Mouse (Mus musculus): ENCODE results near the gene Limch1. TPM values are rescaled to one million over a fixed set of nuclear protein-coding genes. Genes with fewer than 3 reads are reported as not detected.
A peak's percentile ranks its signal among the peaks of the same experiment; 100 is the strongest.

Gene Limch1
- polyA plus RNA-seq, 1 experiment = 5.0 TPM

GRCm38 (mm10) chr5:66988926-66989325 lies 243.3 kb downstream of the Limch1 start:
- Histone ChIP-seq H3K27me3 (ENCODE audit: control insufficient read depth, insufficient read depth, low read length) (no peaks in the 10 kb centered on the region), H3K4me3 (ENCODE audit: control insufficient read depth, insufficient read depth, low read length) (no peak overlapping the region), H3K36me3 (ENCODE audit: control insufficient read depth, insufficient read depth, low read length) (no peaks in the 10 kb centered on the region), H3K4me1 (replicated peaks; ENCODE audit: control insufficient read depth, insufficient read depth, low read length) (no peaks in the 10 kb centered on the region), H3K27ac (ENCODE audit: control insufficient read depth, insufficient read depth, low read length) (no peak overlapping the region)
- 66% methylated on average over 4 of the region's 4 CpGs for WGBS
- DNase-seq = no peak
- no peak for TF ChIP-seq CTCF (IDR thresholded peaks at IDR 0.05; ENCODE audit: borderline replicate concordance, control insufficient read depth, extremely low read depth, insufficient read depth, low read length, poor library complexity)
- no peak for TF ChIP-seq POLR2A (IDR thresholded peaks at IDR 0.05; ENCODE audit: control insufficient read depth, extremely low read depth, insufficient read depth, low read length, poor library complexity)

DNA sequence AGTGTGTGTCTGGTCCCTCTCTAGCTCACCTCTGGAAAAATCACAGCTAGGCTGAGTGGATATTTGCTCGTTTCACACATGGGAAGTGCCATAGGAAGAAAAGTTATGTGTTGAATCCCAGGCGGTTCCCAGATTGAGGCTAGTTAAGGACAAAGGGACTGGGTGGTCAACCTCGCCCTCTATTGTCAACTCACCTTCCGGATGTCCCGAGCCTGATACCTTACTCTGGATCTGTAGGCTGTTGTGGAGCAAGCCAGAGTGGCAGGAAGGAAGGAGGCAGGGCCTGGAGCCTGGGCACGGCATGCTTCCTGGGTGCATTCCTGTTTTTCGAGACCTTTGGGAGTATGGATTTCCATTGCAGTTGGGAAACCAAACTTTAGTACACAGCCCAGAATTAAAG lies 243.9 kb downstream of the Limch1 start:
- Histone ChIP-seq H3K36me3 (ENCODE audit: control insufficient read depth, insufficient read depth, low read length) (no peaks in the 10 kb centered on the region), H3K4me3 (ENCODE audit: control insufficient read depth, insufficient read depth, low read length) (no peak overlapping the region), H3K27ac (ENCODE audit: control insufficient read depth, insufficient read depth, low read length) (no peak overlapping the region), H3K27me3 (ENCODE audit: control insufficient read depth, insufficient read depth, low read length) (no peaks in the 10 kb centered on the region; the same call in 1 of the 2 replicates), H3K4me1 (replicated peaks; ENCODE audit: control insufficient read depth, insufficient read depth, low read length) (no peaks in the 10 kb centered on the region)
- no peak for DNase-seq
- 79% methylated on average over 7 of the region's 7 CpGs for WGBS
- TF ChIP-seq POLR2A (IDR thresholded peaks at IDR 0.05; ENCODE audit: control insufficient read depth, extremely low read depth, insufficient read depth, low read length, poor library complexity) (no peak), CTCF (IDR thresholded peaks at IDR 0.05; ENCODE audit: borderline replicate concordance, control insufficient read depth, extremely low read depth, insufficient read depth, low read length, poor library complexity) (no peak)

DNA sequence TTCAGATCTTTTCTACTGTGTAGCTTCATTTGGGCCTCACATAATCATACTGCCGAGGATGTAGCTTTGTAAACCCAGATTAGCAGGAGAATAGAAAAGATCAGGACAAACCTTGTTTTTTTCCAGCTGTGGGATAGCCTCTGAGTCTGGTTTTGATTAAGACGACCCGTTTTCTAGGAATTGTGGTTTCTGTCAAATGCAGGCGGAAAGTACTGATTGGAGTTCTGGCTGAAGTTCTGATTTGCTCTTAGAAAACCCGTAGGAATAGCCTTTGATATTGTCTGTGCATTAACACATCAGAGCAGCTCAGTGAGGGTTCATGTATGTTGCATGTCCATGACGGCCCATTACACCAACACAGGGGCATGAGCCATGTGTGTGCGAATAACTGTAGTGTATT lies 246.8 kb downstream of the Limch1 start:
- Histone ChIP-seq H3K27me3 (ENCODE audit: control insufficient read depth, insufficient read depth, low read length) (peaks cover 5% of the 10 kb centered on the region; the same call in 1 of the 2 replicates), H3K4me1 (replicated peaks; ENCODE audit: control insufficient read depth, insufficient read depth, low read length) (no peaks in the 10 kb centered on the region), H3K4me3 (ENCODE audit: control insufficient read depth, insufficient read depth, low read length) (no peak overlapping the region), H3K27ac (ENCODE audit: control insufficient read depth, insufficient read depth, low read length) (no peak overlapping the region), H3K36me3 (ENCODE audit: control insufficient read depth, insufficient read depth, low read length) (no peaks in the 10 kb centered on the region)
- 93% methylated on average over 7 of the region's 7 CpGs for WGBS
- DNase-seq = no peak
- TF ChIP-seq POLR2A (IDR thresholded peaks at IDR 0.05; ENCODE audit: control insufficient read depth, extremely low read depth, insufficient read depth, low read length, poor library complexity) (no peak), CTCF (IDR thresholded peaks at IDR 0.05; ENCODE audit: borderline replicate concordance, control insufficient read depth, extremely low read depth, insufficient read depth, low read length, poor library complexity) (no peak)

- 50% methylated on average over 11 of the region's 11 CpGs for WGBS
- TF ChIP-seq CTCF (IDR thresholded peaks at IDR 0.05; ENCODE audit: borderline replicate concordance, control insufficient read depth, extremely low read depth, insufficient read depth, low read length, poor library complexity) = no peak
- H3K27ac ChIP-seq (ENCODE audit: control insufficient read depth, insufficient read depth, low read length) = no peak overlapping the region
- H3K4me3 ChIP-seq (ENCODE audit: control insufficient read depth, insufficient read depth, low read length) = no peak overlapping the region
- peaks cover 5% of the 10 kb centered on the region; the same call in 1 of the 2 replicates for H3K27me3 ChIP-seq (ENCODE audit: control insufficient read depth, insufficient read depth, low read length)
- no peaks in the 10 kb centered on the region for H3K4me1 ChIP-seq (replicated peaks; ENCODE audit: control insufficient read depth, insufficient read depth, low read length)
- H3K36me3 ChIP-seq (ENCODE audit: control insufficient read depth, insufficient read depth, low read length) = no peaks in the 10 kb centered on the region
- DNase-seq = no peak
Observed at GRCm38 (mm10) chr5:66993076-66993475, 247.4 kb downstream of the Limch1 start.

DNA sequence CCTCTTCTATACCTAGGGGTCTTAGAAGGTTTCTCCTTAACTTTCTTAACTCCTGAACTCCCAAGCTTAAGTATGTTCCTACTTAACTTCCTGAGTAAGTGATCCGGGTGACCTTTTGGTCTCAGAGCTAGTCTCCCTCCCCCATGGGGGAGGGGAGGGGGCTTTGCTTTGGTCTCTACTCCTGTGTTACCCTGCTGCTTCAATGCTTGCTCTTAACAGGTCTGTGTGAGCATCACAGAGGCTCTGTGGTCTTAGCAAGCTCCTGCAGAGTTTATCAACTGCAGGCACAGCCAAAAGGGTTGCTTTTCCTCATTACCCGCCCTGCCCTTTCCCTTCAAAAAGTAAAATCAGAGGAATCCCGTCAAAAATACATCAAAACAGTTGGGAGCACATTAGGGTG lies 250.5 kb downstream of the Limch1 start:
- Histone ChIP-seq H3K36me3 (ENCODE audit: control insufficient read depth, insufficient read depth, low read length) (no peaks in the 10 kb centered on the region), H3K27ac (ENCODE audit: control insufficient read depth, insufficient read depth, low read length) (no peak overlapping the region), H3K27me3 (ENCODE audit: control insufficient read depth, insufficient read depth, low read length) (peaks cover 5% of the 10 kb centered on the region; the same call in 1 of the 2 replicates), H3K4me1 (replicated peaks; ENCODE audit: control insufficient read depth, insufficient read depth, low read length) (no peaks in the 10 kb centered on the region), H3K4me3 (ENCODE audit: control insufficient read depth, insufficient read depth, low read length) (no peak overlapping the region)
- no peak for DNase-seq
- WGBS = 65% methylated on average over 3 of the region's 3 CpGs
- no peak for TF ChIP-seq CTCF (IDR thresholded peaks at IDR 0.05; ENCODE audit: borderline replicate concordance, control insufficient read depth, extremely low read depth, insufficient read depth, low read length, poor library complexity)
- TF ChIP-seq POLR2A (IDR thresholded peaks at IDR 0.05; ENCODE audit: control insufficient read depth, extremely low read depth, insufficient read depth, low read length, poor library complexity) = no peak

DNA sequence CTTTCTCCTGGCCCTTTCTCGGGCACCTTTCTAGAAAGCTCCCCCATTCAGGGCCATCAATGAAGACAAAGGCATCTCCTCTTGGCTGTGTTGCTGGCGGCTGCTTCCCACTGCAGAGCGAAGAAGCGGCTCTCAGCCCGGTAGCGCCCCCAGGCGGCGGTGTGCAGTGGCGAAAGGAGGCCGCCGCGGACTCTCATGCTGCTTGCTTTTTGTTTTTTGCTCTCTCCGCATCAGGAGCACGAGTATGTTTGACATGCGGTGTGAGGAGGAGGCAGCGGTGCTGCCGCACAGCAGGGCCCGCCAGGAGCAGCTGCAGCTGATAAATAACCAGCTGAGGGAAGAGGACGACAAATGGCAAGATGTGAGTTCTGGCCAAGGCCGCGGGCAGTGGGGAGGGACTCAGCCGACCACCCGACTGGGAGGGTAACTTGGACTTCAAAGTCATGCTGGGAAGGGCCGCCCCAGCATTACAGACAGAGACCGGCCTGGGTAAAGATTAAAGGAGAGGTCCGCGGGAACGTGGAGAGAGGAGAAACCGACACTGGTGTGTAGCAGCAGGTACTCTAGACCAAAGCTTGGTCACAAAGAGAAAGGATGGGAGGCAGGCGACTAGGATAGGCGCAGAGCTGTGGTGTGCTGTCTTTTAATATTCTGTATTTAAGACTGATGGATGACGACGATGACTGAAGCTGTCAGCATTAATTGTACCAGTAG lies 251.4 kb downstream of the Limch1 start:
- Histone ChIP-seq H3K27me3 (ENCODE audit: control insufficient read depth, insufficient read depth, low read length) (peaks cover 5% of the 10 kb centered on the region; the same call in 1 of the 2 replicates), H3K36me3 (ENCODE audit: control insufficient read depth, insufficient read depth, low read length) (no peaks in the 10 kb centered on the region), H3K4me3 (ENCODE audit: control insufficient read depth, insufficient read depth, low read length) (no peak overlapping the region), H3K27ac (ENCODE audit: control insufficient read depth, insufficient read depth, low read length) (no peak overlapping the region), H3K4me1 (replicated peaks; ENCODE audit: control insufficient read depth, insufficient read depth, low read length) (no peaks in the 10 kb centered on the region)
- peak; percentile 15 for DNase-seq
- TF ChIP-seq POLR2A (IDR thresholded peaks at IDR 0.05; ENCODE audit: control insufficient read depth, extremely low read depth, insufficient read depth, low read length, poor library complexity) (no peak), CTCF (IDR thresholded peaks at IDR 0.05; ENCODE audit: borderline replicate concordance, control insufficient read depth, extremely low read depth, insufficient read depth, low read length, poor library complexity) (no peak)
- WGBS = 9% methylated on average over 33 of the region's 33 CpGs

- WGBS = 51% methylated on average over 7 of the region's 7 CpGs
- H3K4me1 ChIP-seq (replicated peaks; ENCODE audit: control insufficient read depth, insufficient read depth, low read length) = no peaks in the 10 kb centered on the region
- H3K36me3 ChIP-seq (ENCODE audit: control insufficient read depth, insufficient read depth, low read length) = no peaks in the 10 kb centered on the region
- no peak overlapping the region for H3K27ac ChIP-seq (ENCODE audit: control insufficient read depth, insufficient read depth, low read length)
- no peak for TF ChIP-seq POLR2A (IDR thresholded peaks at IDR 0.05; ENCODE audit: control insufficient read depth, extremely low read depth, insufficient read depth, low read length, poor library complexity)
- H3K4me3 ChIP-seq (ENCODE audit: control insufficient read depth, insufficient read depth, low read length) = no peak overlapping the region
- peaks cover 5% of the 10 kb centered on the region; the same call in 1 of the 2 replicates for H3K27me3 ChIP-seq (ENCODE audit: control insufficient read depth, insufficient read depth, low read length)
- DNase-seq = no peak
Observed at GRCm38 (mm10) chr5:66997600-66997930, 251.9 kb downstream of the Limch1 start.

All from thymus, adult 2 months (tissue).